Mouse (Mus musculus) cerebellum, adult 18-20 months (tissue): ENCODE measurements at regions not wholly inside any gene's neighbourhood (a gene's known extent, or its start where the extent isn't known, plus 50 kb on each side); places are given as distances from the start of the nearest gene placed in this dataset.

ENCODE experiments used
- DNase-seq, 2 experiments: peaks; one replicate each; pipeline ENCODE4 v3.0.0; 2021

DNA sequence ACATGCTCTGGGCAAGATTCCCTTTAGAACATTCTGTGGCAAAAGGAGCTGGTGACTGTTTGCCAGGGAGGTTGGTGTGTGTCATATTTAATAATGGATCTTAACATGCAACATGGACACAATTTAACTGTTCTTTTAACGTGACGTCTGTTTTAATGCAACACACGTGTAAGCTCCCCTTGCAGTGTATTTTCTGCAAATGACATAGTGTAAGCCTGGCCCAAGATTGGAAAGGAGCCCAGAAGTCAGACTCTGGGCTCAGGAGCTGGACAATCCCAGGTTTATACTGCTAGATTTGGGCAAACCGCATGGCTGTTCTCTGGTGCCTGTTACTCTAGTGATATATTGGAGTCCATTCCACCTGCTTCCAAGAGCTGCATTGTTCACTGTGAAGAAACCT lies 106.1 kb upstream of the Frmd6 start:
- no peak for DNase-seq

DNA sequence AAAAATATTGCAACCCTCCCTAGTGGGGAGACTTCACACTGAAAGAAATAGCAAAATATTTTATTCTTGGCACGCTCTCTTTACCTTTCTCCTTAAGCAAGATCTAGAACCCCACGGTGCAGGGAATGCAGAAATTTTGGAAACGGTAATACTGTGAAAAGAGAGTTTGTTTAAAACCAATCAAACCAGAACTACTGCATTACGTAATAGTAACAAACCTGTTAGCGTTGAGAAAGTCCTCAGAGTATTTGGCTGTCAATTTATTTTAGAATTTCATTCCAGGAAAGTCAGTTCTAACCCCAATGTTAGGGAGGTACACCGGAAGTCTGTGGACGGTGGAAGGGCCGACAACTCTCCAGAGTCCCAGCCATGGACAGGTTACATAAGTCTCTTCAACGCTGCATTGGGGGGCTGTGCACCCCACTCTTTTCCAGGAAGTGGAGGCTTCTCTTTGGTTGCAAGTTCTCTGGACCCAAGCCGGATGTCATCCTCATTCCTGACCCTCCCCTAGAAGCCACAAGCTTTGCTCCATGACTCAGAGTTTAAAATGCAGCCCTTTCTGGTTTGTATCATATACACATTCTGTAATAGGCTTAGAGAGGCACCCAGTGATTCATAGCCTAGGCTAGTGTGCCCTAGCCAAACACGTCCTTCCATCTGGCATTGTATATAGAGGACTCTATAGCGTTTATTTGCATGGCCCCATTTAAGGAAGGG lies 105.0 kb upstream of the Frmd6 start:
- no peak for DNase-seq

DNA sequence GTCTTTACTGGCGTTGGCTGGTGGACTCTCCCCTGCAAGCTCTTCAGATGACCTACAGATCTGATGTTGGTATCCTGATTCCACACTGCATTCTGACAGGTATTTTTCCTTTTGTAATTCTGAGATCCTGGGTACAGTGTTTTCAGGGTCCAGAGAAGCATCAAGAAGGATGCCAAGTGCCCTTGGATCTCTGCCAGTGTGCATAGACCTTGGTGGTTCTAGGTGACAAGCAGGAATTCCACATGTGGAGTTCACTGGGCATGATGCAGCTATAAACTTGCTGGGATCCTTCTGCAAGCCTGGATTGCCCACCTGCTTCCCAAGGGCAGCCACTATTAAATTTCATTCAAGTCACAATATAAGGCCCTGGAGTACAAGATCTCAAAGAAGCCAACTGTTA lies 100.0 kb upstream of the Frmd6 start:
- DNase-seq: no peak

DNA sequence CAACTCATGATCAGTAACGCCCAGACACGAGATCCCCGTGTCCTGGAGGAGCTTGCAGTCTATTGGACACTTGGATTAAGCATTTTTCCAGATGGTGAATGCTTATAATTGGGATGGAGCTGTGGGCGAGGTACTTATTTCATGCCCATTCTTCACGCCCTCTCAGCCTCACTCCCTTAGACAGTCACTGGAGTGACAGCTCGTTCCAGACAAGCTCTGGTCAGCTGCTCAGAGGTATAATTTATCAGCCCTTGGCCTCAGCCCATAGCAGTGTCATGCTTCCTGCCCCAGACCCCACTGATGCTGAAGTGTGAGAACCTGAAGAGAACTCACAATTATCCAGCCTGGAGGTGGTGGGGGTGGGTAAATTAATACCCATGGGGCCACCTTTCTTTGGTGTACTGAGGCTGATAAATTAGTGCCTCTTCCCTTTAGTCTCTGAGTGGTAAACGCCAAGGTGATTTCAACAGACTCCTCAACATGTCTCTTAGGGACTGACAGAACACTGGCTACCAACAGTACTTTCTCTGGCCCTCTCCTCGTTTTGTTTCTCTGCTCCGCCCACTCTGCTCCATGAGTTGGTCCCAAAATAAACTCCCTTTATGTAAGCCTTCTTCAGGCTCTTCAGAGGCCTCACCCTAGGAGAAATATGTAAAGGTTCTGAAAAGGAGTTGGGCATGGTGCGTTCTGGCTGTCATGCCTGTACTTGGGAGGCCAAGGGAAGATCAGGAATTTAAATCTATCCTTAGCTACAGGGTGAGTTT lies 97.6 kb upstream of the Frmd6 start:
- no peak for DNase-seq

DNA sequence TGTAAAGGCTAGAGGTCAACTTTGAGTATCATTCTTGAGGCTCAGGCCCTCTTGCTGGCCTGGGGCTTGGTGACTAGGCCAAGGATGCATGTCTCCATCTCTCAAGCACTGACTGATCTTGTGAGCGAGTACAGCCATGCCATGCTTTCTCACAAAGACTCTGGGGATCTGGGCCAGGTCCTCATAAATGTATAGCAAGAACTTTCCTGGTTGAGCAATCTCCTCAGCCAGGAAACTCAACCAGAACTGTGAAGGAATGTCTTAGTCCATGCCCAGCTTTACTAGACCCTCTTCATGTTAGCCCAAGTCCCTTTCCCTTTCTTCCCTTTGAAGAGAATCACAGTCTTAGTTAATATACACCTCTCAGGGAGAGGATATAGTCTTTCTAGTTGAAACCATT lies 96.9 kb upstream of the Frmd6 start:
- DNase-seq: no peak

DNA sequence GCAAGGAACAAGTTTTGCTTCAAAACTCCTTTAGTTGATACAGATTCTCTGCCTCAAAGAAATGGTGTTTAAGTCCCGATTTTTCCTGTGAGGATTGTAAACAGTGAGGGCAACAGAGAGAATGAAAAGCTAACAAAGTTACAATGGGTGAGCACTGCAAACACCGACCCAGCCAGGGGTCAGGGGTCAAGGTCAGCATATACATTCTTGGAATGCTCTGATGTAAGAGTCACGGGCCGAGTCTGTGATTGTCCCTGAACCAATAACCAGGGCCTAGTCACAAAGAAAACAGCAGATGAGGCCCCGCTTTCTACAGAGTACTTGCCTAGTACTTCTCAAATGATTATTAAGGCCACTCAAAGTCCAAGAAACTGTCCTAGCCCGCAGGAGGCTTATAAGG lies 95.4 kb upstream of the Frmd6 start:
- no peak for DNase-seq

DNA sequence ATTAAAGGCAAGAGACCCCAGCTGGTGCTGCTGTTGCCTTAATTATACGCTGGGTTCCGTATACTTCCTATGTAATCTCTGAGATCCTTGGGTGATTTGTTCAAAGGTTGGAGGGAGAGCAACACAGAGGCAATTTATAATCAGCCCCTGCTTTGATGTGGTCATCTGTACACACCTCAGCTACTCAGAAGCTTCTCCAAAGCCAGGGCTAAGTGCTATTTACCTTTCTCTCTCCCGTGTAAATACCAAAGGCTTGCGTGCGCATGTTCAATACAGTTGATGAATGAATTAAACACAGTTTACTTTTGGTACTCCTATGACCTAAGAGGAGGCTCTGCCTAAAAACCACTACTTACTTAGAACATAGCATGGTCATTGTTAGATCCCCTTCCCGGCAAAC lies 93.8 kb upstream of the Frmd6 start:
- DNase-seq: no peak

DNA sequence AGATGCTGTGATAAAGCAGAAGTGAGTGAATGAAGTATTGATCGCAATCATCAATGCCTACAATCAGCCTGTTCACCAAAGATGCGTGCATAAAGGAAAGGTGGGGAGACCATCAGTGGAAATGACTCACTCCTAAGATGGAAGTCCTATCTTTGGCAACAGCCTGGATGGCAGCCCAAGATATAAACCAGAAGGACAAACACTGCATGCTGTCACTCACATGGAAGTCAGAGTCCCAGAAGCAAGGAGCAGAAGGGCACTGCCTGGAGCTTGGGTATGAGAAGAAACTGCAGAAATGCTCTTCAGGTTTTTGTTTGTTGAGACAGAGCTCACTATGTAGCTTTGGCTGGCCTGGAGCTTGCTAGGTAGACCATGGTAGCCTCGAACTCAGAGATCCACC lies 92.7 kb upstream of the Frmd6 start:
- no peak for DNase-seq

DNA sequence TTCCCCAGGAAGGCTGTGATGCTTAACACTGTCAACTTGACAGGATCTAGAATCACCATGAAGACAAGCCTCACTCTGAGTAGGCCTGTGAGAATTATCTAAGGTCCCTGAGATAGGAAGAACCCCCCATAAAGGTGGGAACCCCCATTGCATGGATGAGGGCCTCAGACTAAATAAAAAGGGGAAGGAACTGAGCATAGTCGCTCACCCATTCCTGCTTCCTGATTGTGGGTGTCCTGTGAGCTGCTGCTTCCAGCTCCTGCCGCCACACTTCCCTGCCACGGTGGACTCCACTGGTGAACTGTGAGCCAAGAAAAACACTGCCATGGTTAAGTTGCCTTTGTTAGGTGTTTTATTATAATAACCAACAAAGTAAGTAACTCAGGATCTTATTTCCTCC lies 86.8 kb upstream of the Frmd6 start:
- DNase-seq: no peak

DNA sequence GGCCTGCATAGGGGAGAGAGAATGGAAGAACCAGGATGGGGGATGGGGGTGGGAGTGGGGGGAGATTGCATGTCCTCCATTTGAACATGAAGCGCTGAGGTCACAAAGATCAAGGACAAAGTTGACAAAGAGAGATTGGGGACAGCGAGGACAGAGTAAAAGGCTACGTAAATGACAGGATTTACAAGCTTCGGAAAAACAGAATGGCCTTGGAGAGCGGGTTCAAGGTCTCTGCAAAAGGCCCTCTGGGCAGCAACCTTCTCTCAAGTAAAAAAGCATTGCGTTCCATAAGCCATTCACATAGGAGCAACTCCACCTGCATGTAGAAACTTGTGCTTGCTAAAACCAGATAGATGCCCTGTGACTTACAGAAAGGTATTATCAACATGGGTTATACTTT lies 86.0 kb upstream of the Frmd6 start:
- DNase-seq: no peak

DNA sequence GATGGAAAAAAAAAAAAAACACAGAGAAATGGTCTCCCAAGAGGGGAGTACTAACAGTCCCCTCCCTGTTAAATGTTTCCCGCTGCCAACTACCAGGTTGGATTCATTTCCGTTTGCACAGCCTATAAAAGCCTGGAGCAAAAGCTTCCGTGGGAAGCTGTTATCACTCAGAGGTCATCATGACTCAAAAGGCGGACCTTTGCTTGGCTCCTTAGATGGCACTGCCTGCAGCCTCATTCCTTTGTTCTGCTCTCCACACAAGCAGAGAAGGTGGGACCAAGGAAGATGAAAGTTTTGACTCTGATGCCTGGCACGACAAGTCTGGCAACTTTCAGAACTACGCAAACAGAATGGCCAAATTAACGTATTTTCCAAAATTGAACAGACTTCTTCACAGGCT lies 85.5 kb upstream of the Frmd6 start:
- DNase-seq: no peak

DNA sequence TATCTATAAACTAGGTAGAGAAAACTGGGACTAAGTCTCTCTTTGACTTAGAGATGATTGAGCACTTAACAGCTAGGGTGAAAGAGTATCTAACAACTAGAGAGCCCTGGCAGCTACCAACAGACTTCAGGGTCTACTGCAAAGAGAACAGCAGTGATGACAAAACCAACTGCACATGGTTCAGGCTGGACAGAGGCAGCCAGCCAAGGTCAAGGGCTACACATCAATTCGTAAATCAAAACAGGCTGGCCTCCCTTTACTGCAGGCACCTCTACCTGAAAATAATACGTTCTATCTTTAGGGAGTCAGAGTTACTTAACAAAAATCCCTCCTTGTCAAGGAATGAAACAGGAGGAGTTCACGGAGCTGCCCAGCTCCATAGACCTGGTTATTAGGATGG lies 82.5 kb upstream of the Frmd6 start:
- DNase-seq: no peak

DNA sequence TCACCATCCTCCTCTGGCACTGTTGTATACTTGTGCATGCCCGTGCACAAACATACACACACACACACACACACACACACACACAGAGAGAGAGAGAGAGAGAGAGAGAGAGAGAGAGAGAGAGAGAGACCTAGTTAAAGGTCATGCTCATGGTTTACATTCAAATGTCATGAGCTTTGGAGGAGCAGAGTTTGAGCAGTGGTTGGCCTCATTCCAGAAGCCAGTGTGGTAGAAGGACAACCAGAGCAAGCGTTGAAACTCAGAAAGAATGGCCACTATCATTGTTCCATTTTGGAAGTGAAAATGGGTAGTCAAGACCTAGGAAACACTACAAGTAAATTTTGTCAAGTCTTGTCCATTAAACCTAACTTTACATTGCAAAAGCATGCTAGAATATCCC lies 79.6 kb upstream of the Frmd6 start:
- DNase-seq: no peak

DNA sequence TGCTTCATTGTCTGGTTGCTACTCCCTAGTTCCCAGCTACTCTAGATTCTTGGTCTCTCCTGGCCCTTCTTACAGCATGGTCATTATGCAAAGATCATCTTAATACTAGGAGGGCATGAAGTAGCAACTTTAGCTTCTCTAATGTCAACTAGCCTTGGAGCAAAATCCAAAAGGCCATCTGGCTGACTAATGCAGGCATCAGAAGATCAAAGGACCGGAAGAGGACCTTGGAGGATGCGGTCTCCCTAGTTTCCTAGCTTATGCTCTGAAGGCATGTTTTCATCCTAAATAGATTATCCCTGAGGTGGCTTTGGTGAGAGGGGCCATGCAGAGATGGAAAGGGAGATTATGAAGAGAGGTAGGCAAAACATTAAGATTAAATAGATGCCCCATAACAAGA lies 75.7 kb upstream of the Frmd6 start:
- DNase-seq: no peak

DNA sequence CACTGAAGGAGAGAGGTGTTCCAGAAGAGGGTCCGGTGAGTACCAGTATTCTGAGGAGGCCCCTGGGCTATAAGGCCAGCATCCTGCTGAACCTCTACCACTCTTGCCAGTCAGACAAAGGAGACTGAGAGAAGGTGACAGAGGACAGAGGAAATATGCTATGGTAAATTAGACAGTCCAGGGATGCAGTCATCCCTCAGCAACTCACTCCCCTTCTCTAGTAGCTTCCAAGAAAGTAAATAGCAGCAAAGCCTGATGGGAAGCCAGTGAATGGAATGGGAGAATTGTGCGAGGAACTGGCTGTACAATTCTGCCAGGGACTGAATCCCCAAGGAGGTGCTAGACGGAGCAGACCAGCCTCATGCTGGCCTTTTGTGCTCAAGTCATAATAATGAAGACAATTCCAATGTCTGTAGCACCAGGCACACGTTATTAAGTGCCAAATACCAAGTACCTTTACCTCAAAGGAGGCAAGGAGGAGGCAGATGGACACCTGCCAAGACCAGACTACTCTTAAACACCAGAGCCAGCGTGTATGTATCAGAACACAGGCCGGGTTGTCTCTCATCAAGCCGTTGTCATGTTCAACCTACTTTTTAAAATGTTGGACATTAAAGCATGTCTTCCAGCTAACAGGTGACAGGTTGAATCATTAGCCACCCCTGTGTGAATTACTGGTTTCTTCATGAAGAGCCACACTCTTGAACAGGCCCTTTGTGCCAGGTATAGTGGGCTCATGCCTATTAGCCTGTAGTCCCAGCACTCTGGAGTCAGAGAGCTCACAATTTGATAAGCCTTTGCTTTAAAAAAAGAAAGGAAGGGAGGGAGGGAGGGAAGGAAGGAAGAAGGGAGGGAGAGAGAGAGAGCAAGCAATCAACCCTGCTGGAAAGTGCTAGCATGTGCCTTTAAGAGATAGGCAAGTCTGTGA lies 74.4 kb upstream of the Frmd6 start:
- DNase-seq: no peak

DNA sequence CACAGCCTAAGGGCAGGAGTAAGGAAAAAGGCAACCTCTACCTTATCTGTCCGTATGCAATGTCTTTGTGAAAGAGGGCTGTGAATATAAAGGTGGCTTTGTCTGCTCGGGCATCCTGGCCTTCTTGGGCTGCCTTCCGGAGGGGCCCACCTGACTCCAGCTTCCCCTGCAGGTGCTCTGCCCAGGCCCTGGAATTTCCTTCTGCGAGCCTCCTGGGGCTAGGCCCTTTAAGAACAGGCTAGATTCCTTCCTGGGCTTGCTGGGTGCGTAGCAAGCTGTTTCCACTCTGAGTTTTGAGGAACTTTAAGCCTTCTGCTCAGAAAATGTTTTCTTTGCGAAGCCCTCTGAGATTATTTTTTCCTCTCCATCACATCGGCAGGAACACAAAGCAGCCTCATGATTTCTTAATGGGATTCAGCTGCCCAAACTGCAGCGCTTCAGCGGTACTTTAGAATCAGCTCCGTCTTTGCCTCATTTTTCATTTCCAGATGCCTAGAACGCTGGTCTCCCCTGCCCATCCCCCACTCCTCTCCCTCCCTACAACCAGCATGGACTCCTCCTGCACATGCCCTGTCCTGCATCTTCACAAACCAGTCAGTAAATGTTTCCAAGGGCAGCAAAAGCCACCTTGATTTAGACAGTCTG lies 72.9 kb upstream of the Frmd6 start:
- DNase-seq: no peak

DNA sequence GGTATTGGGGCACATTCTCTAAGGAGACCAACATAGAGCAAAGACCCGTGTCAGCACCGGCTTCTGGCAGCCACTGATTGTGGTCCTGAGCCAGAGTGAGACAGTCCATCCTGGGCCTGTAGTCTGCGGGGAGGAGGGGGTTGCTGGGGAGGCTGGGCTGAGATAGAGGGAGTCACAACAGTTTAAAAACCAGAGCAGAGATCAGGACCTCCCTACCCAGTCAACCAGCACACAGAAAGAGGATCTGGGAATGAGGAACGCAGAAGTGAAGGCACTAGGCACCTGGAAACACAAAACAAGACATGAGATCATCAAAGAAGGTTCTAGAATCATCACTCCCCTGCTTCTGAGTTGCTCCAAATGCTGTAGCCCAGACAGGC lies 72.4 kb upstream of the Frmd6 start:
- DNase-seq: no peak

DNA sequence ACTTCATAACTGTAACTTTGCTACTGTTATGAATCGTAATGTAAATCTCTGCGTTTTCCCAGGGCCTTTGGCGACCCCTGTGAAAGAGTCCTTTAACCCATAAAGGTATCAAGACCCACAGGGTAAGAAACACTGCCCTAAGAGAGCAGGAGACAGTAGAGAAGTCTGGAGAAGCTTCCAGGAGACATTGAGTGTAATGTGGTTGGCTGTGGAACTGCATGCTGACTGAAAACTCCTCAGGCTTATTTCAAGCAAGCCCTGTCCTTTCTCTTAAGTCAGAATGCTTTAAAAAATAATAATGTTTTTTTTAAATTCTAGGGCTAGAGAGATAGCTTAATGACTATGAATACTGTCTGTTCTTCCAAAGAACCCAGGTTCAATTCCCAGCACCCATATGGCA lies 71.9 kb upstream of the Frmd6 start:
- DNase-seq: no peak

DNA sequence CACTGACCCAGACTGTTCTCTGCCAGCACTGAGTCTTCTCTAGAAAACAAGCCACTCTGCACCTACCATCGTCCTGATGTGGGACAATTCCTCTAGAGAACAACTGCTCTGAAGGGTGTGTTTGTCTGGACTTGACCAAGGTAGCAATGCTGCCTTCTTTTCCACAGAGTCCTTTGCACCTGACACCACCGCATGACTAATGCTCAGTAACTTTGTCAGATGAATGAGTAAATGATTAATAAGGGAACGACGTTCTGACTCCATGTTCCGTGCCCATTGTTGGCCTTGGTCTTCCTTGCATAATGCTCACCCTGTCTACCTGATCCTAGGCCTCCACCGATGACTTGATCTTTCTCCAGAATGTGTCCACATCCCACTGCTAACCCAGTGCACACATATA lies 67.2 kb upstream of the Frmd6 start:
- no peak for DNase-seq

DNA sequence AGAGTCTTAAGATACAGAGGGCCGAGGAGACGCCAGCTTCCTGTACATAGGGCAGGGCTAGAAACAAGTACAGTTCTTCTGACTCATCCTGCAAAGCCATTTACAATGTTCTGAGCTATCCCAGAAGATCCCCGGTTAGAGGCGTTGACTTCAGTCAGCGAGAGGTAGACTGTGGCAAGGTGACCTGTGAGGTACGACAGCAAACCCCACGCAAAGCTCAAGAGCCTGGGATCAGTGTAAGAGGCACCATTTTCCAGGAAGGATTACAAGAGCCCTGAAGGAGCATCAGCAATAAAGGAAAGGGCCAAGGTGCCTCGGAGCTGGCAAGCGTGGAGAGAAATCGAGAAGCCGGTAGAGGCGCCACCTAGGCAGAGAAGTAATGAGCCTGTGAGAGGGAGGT lies 61.8 kb upstream of the Frmd6 start:
- no peak for DNase-seq

DNA sequence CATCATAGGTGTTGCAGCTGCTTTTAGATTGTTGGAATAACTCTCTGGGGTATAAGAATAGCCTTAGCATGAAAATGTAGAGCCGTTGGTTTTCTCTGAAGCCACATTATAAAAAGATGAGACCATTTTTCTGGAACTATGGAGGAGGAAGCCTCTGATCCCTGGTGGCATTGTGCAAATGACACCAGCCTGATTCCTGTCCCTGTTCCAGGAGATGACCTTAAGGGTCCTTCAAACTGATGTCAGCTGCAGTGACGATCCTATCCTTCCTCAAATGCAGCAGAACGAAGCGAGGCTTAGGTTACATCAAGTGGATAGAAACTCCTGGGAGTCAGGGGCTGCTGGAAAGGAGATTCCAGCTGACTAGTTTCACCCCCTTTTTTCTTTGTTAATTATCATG lies 59.0 kb upstream of the Frmd6 start:
- DNase-seq: no peak

DNA sequence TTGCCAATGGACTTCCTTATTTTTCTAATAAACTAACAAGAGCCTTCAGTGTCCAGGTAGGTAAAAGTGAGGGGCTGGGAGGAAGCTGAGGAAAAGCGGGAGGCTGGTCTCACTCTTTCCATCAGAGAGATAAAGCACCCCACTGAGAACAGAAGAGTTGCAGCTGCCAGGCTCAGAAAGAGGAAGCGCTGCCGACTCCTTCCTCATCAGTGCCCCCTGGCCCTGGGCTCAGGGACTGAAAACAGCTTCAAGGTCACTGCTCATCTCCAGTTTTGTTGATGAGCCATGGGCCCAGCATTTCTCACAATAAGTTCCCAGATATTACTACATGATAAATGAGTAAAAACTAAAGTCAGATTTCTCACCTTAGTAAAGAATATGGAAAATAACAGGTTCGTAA lies 57.4 kb upstream of the Frmd6 start:
- no peak for DNase-seq

DNA sequence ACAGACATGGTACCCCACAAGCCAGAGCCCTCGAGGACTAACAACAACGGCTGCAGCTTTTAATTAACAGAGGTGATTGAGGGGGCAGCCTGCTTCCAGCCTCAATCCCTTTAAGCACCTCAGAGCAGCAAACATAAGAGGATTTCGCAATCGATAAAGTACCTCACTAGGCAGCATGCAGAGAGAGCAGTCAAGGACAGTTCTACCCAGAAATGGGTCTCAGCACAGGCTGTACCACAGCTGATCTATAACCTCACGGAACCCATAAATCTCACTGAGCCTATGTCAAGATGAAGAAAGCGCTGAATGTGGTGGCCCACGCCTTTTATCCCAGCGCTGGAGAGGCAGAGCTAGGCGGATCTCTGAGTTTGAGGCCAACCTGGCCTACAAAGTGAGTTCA lies 56.6 kb upstream of the Frmd6 start:
- DNase-seq: no peak
